Mouse (Mus musculus): ENCODE data around the gene Anks6.

- no peak for TF ChIP-seq POLR2A (IDR thresholded peaks at IDR 0.05; ENCODE audit: low read depth, low read length)
- no peak for TF ChIP-seq MEF2A (IDR thresholded peaks at IDR 0.05; ENCODE audit: borderline replicate concordance, low read depth, low read length)
- TF ChIP-seq CHD2 (IDR thresholded peaks at IDR 0.05; ENCODE audit: low read length) = no peak
- no peak for TF ChIP-seq USF1 (IDR thresholded peaks at IDR 0.05; ENCODE audit: low read depth, low read length)
- no peak for TF ChIP-seq EP300 (IDR thresholded peaks at IDR 0.05; ENCODE audit: low read length)
- no peak for TF ChIP-seq CTCF (conservative IDR thresholded peaks at IDR 0.05 in 1 of 2, IDR thresholded peaks at IDR 0.05 in 1 of 2; ENCODE audit: low read depth in 2 of 2, low read length in 2 of 2)
- no peak for TF ChIP-seq KAT2A (IDR thresholded peaks at IDR 0.05; ENCODE audit: insufficient replicate concordance, low read length)
These were observed 22.9 kb upstream of the Anks6 start for GRCm38 (mm10) chr4:47079997-47080646.

All from CH12.LX (cell line).